Mouse (Mus musculus) liver, embryonic 13.5 days (tissue): ENCODE data around the gene Gpd2. TPM values are rescaled to one million over a fixed set of nuclear protein-coding genes. Genes with fewer than 3 reads are reported as not detected.

Source experiments
- ATAC-seq: fragments of 200-750 bp; cut with Nextera tagmentation; 2 replicates; pipeline ENCODE4 v1.8.0; 2017; ENCODE audit warnings: low read depth, mild to moderate bottlenecking, moderate number of reproducible peaks, moderate library complexity
- DNase-seq: peaks from one replicate; pipeline ENCODE4 v3.0.0; 2022
- H3K27ac ChIP-seq: fragments of 300-500 bp; sonication (generic); 2 replicates; pipeline ENCODE4 v1.5.1; 2015; ENCODE audit warnings: moderate library complexity, mild to moderate bottlenecking, inconsistent platforms
- H3K27me3 ChIP-seq: fragments of 300-500 bp; sonication (generic); 2 replicates; pipeline ENCODE4 v1.6.1; 2015; ENCODE audit warnings: mild to moderate bottlenecking, inconsistent platforms
- H3K36me3 ChIP-seq: fragments of 300-500 bp; sonication (generic); 2 replicates; pipeline ENCODE4 v1.6.1; 2015; ENCODE audit warnings: mild to moderate bottlenecking, inconsistent platforms
- H3K4me1 ChIP-seq: fragments of 300-500 bp; sonication (generic); replicated peaks from 2 replicates; pipeline ENCODE4 v1.6.1; 2015; ENCODE audit warnings: inconsistent platforms
- H3K4me2 ChIP-seq: fragments of 300-500 bp; sonication (generic); 2 replicates; pipeline ENCODE4 v1.6.1; 2015; ENCODE audit warnings: inconsistent platforms, mild to moderate bottlenecking, moderate library complexity
- H3K4me3 ChIP-seq: fragments of 300-500 bp; sonication (generic); replicated peaks from 2 replicates; pipeline ENCODE4 v1.5.1; 2015; ENCODE audit warnings: mild to moderate bottlenecking, inconsistent platforms
- H3K9ac ChIP-seq: fragments of 300-500 bp; sonication (generic); 2 replicates; pipeline ENCODE4 v1.6.1; 2015; ENCODE audit warnings: mild to moderate bottlenecking, inconsistent platforms
- H3K9me3 ChIP-seq: fragments of 300-500 bp; sonication (generic); replicated peaks from 2 replicates; pipeline ENCODE4 v1.6.1; 2016; ENCODE audit warnings: inconsistent platforms
- WGBS: fragments of 180-500 bp; shearing (Covaris S2); methylation state at CpG from one replicate; pipeline ENCODE4 v1.1.7; 2015; ENCODE audit not compliant: insufficient replicate concordance; 5-methylcytosine and 5-hydroxymethylcytosine counted together
- polyA plus RNA-seq: library from polyadenylated mRNA; unstranded; fragments of >200 nt; fragmentation: Nextera tagmentation; extraction: Ambion mirVana; gene quantifications from 2 replicates; pipeline ENCODE4 v1.2.1, GENCODE M21; 2015

Gene Gpd2
- polyA plus RNA-seq, 1 experiment from 2014 or later = 10.3 TPM

- Histone ChIP-seq H3K4me2 (no peak overlapping the region), H3K9ac (no peak overlapping the region), H3K9me3 (no peaks in the 10 kb centered on the region), H3K36me3 (no peaks in the 10 kb centered on the region), H3K27ac (no peak overlapping the region), H3K4me1 (peaks cover 12% of the 10 kb centered on the region), H3K4me3 (no peak overlapping the region), H3K27me3 (no peaks in the 10 kb centered on the region)
- DNase-seq (no peak), ATAC-seq (no peak)
- 71% methylated on average over 3 of the region's 3 CpGs for WGBS
Observed at GRCm38 (mm10) chr2:57354848-57355247, 117.4 kb downstream of the Gpd2 start.

DNA sequence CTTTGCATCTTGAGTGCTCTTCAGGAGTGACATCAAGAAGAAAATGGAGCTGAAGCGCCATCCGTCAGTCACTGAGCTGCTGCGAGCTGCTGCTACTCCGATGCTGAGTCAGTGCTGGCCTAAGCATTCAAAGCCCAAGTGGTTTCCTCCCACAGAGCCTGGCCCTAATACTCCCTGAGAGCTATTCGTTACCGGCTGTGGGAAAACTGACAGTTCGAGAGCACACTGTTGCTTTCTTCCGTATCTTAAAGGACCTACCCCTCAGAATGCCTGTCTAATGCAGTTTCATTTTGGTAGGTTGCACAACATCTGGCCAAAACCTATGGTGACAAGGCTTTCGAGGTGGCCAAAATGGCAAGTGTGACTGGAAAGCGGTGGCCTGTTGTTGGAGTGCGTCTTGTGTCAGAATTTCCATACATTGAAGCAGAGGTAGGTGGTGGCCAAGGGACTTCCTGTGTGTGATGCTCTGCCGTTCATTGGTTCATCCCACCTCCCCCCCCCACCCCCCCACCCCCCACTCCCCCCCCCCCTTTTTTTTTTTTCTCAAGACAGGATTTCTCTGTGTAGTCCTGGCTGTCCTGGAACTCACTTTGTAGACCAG is 118.9 kb downstream of the Gpd2 start:
- 71% methylated on average over 12 of the region's 12 CpGs for WGBS

GRCm38 (mm10) chr2:57362503-57362902 is 125.1 kb downstream of the Gpd2 start:
- ATAC-seq (no peak), DNase-seq (no peak)
- Histone ChIP-seq H3K4me1 (no peaks in the 10 kb centered on the region), H3K9me3 (no peaks in the 10 kb centered on the region), H3K27me3 (no peaks in the 10 kb centered on the region), H3K4me2 (no peak overlapping the region), H3K27ac (no peak overlapping the region), H3K9ac (no peak overlapping the region), H3K4me3 (no peak overlapping the region), H3K36me3 (no peaks in the 10 kb centered on the region)
- WGBS = 61% methylated on average over 3 of the region's 3 CpGs

More for the DNA sequence above, 118.9 kb downstream of the Gpd2 start:
- no peak overlapping the region for H3K27ac ChIP-seq
- no peaks in the 10 kb centered on the region for H3K27me3 ChIP-seq
- no peaks in the 10 kb centered on the region for H3K36me3 ChIP-seq
- ATAC-seq (no peak), DNase-seq (no peak)
- no peak overlapping the region for H3K4me3 ChIP-seq
- H3K9ac ChIP-seq = no peak overlapping the region
- H3K4me1 ChIP-seq = no peaks in the 10 kb centered on the region
- H3K4me2 ChIP-seq = no peak overlapping the region
- H3K9me3 ChIP-seq = no peaks in the 10 kb centered on the region

DNA sequence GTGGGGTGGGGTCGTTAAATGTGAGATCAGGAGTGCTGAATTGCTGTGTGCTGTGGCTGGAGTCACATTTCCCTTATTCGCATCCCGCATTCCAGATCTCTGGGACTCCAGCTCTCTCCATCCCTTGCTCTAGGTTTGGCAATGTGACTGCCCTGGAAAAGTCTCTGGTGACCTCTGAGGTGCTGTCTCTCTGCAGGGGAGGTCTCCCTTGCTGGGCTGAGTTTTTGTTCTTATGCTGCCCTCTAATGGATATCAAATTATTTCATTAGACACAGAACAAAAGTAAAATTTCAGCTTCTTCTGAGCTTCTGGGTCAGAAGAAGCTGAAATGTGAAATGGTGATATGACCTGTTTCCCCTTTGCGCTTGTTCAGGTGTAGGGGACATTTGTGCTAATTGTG is 137.2 kb downstream of the Gpd2 start:
- no peaks in the 10 kb centered on the region for H3K27me3 ChIP-seq
- DNase-seq (no peak), ATAC-seq (no peak)
- no peak overlapping the region for H3K27ac ChIP-seq
- no peaks in the 10 kb centered on the region for H3K9me3 ChIP-seq
- no peak overlapping the region for H3K9ac ChIP-seq
- 49% methylated on average over 4 of the region's 4 CpGs for WGBS
- H3K36me3 ChIP-seq = no peaks in the 10 kb centered on the region
- H3K4me2 ChIP-seq = no peak overlapping the region
- H3K4me3 ChIP-seq = no peak overlapping the region
- no peaks in the 10 kb centered on the region for H3K4me1 ChIP-seq

- no peak overlapping the region for H3K4me2 ChIP-seq
- H3K27ac ChIP-seq = no peak overlapping the region
- no peaks in the 10 kb centered on the region for H3K4me1 ChIP-seq
- no peak overlapping the region for H3K9ac ChIP-seq
- H3K27me3 ChIP-seq = no peaks in the 10 kb centered on the region
- WGBS = 81% methylated on average over 7 of the region's 7 CpGs
- no peaks in the 10 kb centered on the region for H3K36me3 ChIP-seq
- ATAC-seq (no peak), DNase-seq (no peak)
- H3K4me3 ChIP-seq = no peak overlapping the region
- H3K9me3 ChIP-seq = no peaks in the 10 kb centered on the region
Observed at GRCm38 (mm10) chr2:57375138-57375837, 137.9 kb downstream of the Gpd2 start.

DNA sequence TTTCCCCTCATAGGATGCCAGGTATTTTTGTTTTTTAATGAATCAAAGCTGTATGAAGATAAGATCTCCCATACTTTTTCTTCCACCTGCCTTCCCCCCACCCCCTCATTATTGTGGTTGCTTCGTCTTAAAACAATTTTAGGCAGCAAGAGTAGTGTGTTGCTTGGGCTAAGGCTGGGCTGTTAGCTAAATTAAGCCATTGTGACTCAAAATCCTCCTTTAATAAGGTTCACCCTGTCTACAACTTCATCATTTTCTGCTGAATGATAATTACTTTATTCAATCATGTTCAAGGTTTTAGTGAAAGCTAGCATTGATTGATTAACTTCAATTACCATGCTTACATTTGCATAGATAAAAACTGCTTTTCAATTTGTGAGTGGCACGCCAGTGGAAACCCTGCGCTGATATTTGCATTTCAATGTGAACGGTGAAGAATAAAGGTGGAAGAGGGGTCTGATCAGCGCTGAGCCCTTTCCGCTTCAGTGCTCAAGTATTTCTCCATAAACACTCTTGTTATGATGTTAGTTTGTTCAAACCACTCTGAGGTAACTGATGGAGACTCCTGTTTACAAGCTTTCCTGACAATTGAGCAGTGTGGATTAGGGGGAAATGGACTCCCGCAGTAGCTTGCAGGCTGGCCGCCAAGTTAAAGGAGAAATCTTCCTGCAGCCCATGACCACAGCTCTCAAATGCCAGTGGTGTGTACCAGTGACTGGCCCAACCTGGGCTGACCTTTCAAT is 140.9 kb downstream of the Gpd2 start:
- WGBS = 55% methylated on average over 8 of the region's 8 CpGs
- Histone ChIP-seq H3K27ac (no peak overlapping the region), H3K9me3 (no peaks in the 10 kb centered on the region), H3K36me3 (no peaks in the 10 kb centered on the region), H3K4me2 (no peak overlapping the region), H3K4me1 (no peaks in the 10 kb centered on the region), H3K4me3 (no peak overlapping the region), H3K9ac (no peak overlapping the region), H3K27me3 (no peaks in the 10 kb centered on the region)
- DNase-seq (no peak), ATAC-seq (no peak)

- no peaks in the 10 kb centered on the region for H3K9me3 ChIP-seq
- no peak overlapping the region for H3K9ac ChIP-seq
- no peak overlapping the region for H3K4me2 ChIP-seq
- no peak overlapping the region for H3K27ac ChIP-seq
- H3K36me3 ChIP-seq = no peaks in the 10 kb centered on the region
- DNase-seq (no peak), ATAC-seq (no peak)
- no peaks in the 10 kb centered on the region for H3K4me1 ChIP-seq
- WGBS = 79% methylated on average over 2 of the region's 2 CpGs
- no peak overlapping the region for H3K4me3 ChIP-seq
- H3K27me3 ChIP-seq = no peaks in the 10 kb centered on the region
Observed at GRCm38 (mm10) chr2:57384625-57385024, 147.2 kb downstream of the Gpd2 start.

DNA sequence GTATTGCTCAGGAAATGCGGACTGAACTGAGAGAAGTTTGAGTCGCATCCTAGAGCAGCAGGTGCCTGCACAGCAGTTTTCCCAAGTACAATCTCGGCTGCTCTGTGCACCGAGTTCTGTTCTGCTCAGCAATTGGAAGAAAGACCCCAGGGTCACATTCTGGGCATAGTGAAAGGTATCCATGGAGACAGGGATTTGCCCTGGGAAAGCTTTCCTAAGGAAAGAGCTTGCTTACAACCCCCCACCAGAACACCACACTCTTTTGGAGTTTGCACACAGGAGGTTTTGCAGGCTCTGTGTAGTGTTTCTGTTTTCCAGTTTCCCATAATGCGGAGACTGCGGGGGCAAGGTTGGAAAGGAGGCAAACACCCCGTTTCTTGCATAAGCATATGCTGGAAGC is 150.4 kb downstream of the Gpd2 start:
- H3K4me3 ChIP-seq = no peak overlapping the region
- 59% methylated on average over 7 of the region's 7 CpGs for WGBS
- no peaks in the 10 kb centered on the region for H3K36me3 ChIP-seq
- ATAC-seq (no peak), DNase-seq (no peak)
- H3K4me2 ChIP-seq = no peak overlapping the region
- H3K9ac ChIP-seq = no peak overlapping the region
- H3K4me1 ChIP-seq = no peaks in the 10 kb centered on the region
- no peak overlapping the region for H3K27ac ChIP-seq
- no peaks in the 10 kb centered on the region for H3K9me3 ChIP-seq
- H3K27me3 ChIP-seq = no peaks in the 10 kb centered on the region

- Histone ChIP-seq H3K9ac (no peak overlapping the region), H3K9me3 (no peaks in the 10 kb centered on the region), H3K4me3 (no peak overlapping the region), H3K27ac (no peak overlapping the region), H3K27me3 (no peaks in the 10 kb centered on the region), H3K4me1 (no peaks in the 10 kb centered on the region), H3K36me3 (no peaks in the 10 kb centered on the region), H3K4me2 (no peak overlapping the region)
- DNase-seq (no peak), ATAC-seq (no peak)
- WGBS = 67% methylated on average over 4 of the region's 4 CpGs
Observed at GRCm38 (mm10) chr2:57395071-57395470, 157.6 kb downstream of the Gpd2 start.

GRCm38 (mm10) chr2:57396061-57396460 is 158.6 kb downstream of the Gpd2 start:
- Histone ChIP-seq H3K9me3 (no peaks in the 10 kb centered on the region), H3K4me3 (no peak overlapping the region), H3K36me3 (no peaks in the 10 kb centered on the region), H3K4me2 (no peak overlapping the region), H3K27ac (no peak overlapping the region), H3K4me1 (no peaks in the 10 kb centered on the region), H3K9ac (no peak overlapping the region), H3K27me3 (no peaks in the 10 kb centered on the region)
- 73% methylated on average over 13 of the region's 13 CpGs for WGBS
- DNase-seq (no peak), ATAC-seq (no peak)

- no peak overlapping the region for H3K4me3 ChIP-seq
- H3K4me2 ChIP-seq = no peak overlapping the region
- H3K4me1 ChIP-seq = no peaks in the 10 kb centered on the region
- no peak overlapping the region for H3K9ac ChIP-seq
- no peaks in the 10 kb centered on the region for H3K27me3 ChIP-seq
- no peaks in the 10 kb centered on the region for H3K9me3 ChIP-seq
- no peaks in the 10 kb centered on the region for H3K36me3 ChIP-seq
- 69% methylated on average over 3 of the region's 3 CpGs for WGBS
- ATAC-seq = no peak
- DNase-seq = no peak
- H3K27ac ChIP-seq = no peak overlapping the region
Observed at GRCm38 (mm10) chr2:57397727-57398126, 160.3 kb downstream of the Gpd2 start.
